Mouse (Mus musculus): Measurements from ENCODE around the gene Noxo1. TPM values are rescaled to one million over a fixed set of nuclear protein-coding genes. Genes with fewer than 3 reads are reported as not detected.

Gene Noxo1
- total RNA-seq, 1 experiment from 2014 or later = 1.2 TPM

DNA sequence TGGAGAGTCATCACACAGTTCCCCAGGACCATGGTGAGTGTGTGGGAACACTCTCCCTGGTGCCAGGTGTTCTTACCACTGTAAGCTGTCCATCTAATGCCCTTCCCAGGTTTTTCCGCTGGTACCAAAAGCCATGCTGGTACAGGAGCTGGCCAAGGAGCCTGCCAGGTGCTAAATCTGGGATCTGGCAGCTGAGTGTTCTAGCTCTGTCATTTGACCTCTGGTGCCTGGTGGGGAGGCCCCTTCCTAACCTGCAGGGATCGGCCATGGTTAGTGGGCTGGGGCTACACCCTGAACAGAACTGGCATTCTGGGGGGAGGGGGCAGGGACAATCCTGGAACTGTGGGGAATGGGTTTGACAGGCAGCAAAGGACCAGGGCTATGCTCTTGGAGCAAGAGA lies 31.6 kb downstream of the Noxo1 start, which contains the start of gene Rpl3l:
TSS of gene Rpl3l (plus strand) at position 203 of the 400 bp plus-strand sequence.
- no peak for ATAC-seq (replicated peaks in 1 of 2; ENCODE audit: insufficient read depth in 1 of 2, low FRiP score in 2 of 2, low TSS enrichment in 1 of 2, low read depth in 1 of 2, poor library complexity in 2 of 2, severe bottlenecking in 2 of 2)

DNA sequence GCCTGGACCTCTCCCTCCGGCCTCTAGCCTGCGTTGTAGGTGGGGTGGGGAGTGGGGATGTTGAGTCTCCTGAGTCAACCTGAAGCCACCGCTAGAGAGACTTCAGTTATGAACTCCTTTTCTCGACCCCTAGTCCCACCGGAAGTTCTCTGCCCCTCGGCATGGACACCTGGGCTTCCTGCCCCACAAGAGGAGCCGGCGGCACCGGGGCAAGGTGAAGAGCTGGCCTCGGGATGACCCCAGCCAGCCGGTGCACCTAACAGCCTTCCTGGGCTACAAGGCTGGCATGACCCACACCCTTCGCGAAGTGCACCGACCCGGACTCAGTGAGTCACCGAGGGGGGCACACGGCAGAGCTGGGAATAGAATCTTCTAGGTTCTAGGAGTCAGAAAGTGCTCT lies 32.1 kb downstream of the Noxo1 start:
- no peak for ATAC-seq (replicated peaks in 1 of 2; ENCODE audit: insufficient read depth in 1 of 2, low FRiP score in 2 of 2, low TSS enrichment in 1 of 2, low read depth in 1 of 2, poor library complexity in 2 of 2, severe bottlenecking in 2 of 2)

GRCm38 (mm10) chr17:24729067-24729466 lies 33.0 kb downstream of the Noxo1 start:
- no peak for ATAC-seq (replicated peaks in 1 of 2; ENCODE audit: insufficient read depth in 1 of 2, low FRiP score in 2 of 2, low TSS enrichment in 1 of 2, low read depth in 1 of 2, poor library complexity in 2 of 2, severe bottlenecking in 2 of 2)

DNA sequence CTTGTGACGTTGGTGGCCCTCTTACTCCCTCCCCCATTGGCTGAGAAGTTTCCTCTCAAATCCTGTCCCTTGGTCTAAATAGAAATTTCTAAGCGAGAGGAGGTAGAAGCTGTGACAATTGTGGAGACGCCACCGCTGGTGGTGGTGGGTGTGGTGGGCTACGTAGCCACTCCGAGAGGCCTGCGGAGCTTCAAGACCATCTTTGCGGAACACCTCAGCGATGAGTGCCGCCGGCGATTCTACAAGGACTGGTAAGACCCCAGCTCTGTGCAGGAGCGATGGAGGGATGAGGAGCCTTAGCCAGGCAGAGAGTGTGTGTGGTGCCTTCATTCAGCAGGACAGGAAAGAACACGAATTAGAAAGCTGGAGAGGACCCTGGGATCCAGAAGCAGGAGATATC lies 34.8 kb downstream of the Noxo1 start:
- no peak for ATAC-seq (replicated peaks in 1 of 2; ENCODE audit: insufficient read depth in 1 of 2, low FRiP score in 2 of 2, low TSS enrichment in 1 of 2, low read depth in 1 of 2, poor library complexity in 2 of 2, severe bottlenecking in 2 of 2)

GRCm38 (mm10) chr17:24732233-24732935 lies 36.4 kb downstream of the Noxo1 start:
- no peak for ATAC-seq (replicated peaks in 1 of 2; ENCODE audit: insufficient read depth in 1 of 2, low FRiP score in 2 of 2, low TSS enrichment in 1 of 2, low read depth in 1 of 2, poor library complexity in 2 of 2, severe bottlenecking in 2 of 2)

GRCm38 (mm10) chr17:24733434-24734050 lies 37.5 kb downstream of the Noxo1 start:
- no peak for ATAC-seq (replicated peaks in 1 of 2; ENCODE audit: insufficient read depth in 1 of 2, low FRiP score in 2 of 2, low TSS enrichment in 1 of 2, low read depth in 1 of 2, poor library complexity in 2 of 2, severe bottlenecking in 2 of 2)

DNA sequence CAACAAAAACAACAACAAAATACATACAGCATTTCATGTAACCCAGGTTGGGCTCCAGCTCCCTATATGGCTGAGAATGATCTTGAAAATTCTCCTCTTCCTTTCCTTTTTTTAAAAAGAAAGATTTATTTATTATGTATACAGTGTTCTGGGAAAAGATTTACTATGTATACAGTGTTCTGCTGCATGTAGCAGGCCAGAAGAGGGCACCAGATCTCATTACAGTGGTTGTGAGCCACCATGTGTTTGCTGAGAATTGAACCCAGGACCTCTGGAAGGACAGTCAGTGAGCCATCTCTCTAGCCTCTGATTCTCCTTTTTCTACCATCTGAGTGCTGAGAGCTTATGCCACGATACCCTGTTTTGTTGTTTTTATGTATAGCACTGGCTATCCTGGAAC lies 38.5 kb downstream of the Noxo1 start:
- no peak for ATAC-seq (replicated peaks in 1 of 2; ENCODE audit: insufficient read depth in 1 of 2, low FRiP score in 2 of 2, low TSS enrichment in 1 of 2, low read depth in 1 of 2, poor library complexity in 2 of 2, severe bottlenecking in 2 of 2)

- no peak for ATAC-seq (replicated peaks in 1 of 2; ENCODE audit: insufficient read depth in 1 of 2, low FRiP score in 2 of 2, low TSS enrichment in 1 of 2, low read depth in 1 of 2, poor library complexity in 2 of 2, severe bottlenecking in 2 of 2)
Measured at GRCm38 (mm10) chr17:24735446-24735845, 39.4 kb downstream of the Noxo1 start.

- peak; percentile 94 to 97 for ATAC-seq (replicated peaks in 1 of 2; ENCODE audit: insufficient read depth in 1 of 2, low FRiP score in 2 of 2, low TSS enrichment in 1 of 2, low read depth in 1 of 2, poor library complexity in 2 of 2, severe bottlenecking in 2 of 2)
Measured at GRCm38 (mm10) chr17:24736330-24737051, 40.5 kb downstream of the Noxo1 start, which contains the start of gene Msrb1. TSS of gene Msrb1 (plus strand) at chr17:24736642.

DNA sequence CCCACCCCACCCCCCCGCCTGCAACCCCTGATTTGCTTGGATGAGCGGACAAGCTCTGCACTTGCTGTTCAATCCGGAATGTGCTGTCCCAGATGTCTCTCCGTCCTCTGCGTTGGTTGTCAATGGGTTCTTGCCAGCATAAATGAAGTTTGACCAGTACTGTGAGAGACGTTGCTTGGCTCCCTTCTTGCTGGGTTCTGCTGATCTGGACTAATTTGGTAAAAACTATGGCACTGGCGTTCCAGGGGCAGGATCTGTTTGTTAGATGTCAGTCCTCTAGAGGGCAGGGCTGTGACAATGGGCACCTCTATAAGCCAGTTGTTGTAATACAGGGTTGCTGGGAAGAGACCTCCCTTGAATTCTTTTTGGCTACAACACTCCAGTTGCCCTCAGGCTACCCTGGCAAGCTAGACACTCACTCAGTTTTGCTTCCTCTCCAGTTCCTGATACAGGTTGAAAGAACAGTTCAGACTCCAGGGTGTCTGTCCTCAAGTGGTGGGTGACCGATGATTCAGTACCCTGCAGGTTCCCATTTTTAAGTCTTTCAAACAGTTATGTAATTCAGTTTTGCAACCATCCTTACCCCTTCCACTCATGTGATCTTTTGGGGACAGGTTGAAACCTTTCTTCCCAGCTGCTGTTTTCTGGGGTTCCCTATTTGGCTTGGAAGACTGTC lies 41.2 kb downstream of the Noxo1 start:
- ATAC-seq (replicated peaks in 1 of 2; ENCODE audit: insufficient read depth in 1 of 2, low FRiP score in 2 of 2, low TSS enrichment in 1 of 2, low read depth in 1 of 2, poor library complexity in 2 of 2, severe bottlenecking in 2 of 2) = peak in 1 of 2 experiments; percentile 23; a peak in 1 of 4 replicates

GRCm38 (mm10) chr17:24738238-24738637 lies 42.2 kb downstream of the Noxo1 start:
- ATAC-seq (replicated peaks in 1 of 2; ENCODE audit: insufficient read depth in 1 of 2, low FRiP score in 2 of 2, low TSS enrichment in 1 of 2, low read depth in 1 of 2, poor library complexity in 2 of 2, severe bottlenecking in 2 of 2) = no peak

- ATAC-seq (replicated peaks in 1 of 2; ENCODE audit: insufficient read depth in 1 of 2, low FRiP score in 2 of 2, low TSS enrichment in 1 of 2, low read depth in 1 of 2, poor library complexity in 2 of 2, severe bottlenecking in 2 of 2) = no peak
Measured at GRCm38 (mm10) chr17:24739926-24740325, 43.9 kb downstream of the Noxo1 start.

DNA sequence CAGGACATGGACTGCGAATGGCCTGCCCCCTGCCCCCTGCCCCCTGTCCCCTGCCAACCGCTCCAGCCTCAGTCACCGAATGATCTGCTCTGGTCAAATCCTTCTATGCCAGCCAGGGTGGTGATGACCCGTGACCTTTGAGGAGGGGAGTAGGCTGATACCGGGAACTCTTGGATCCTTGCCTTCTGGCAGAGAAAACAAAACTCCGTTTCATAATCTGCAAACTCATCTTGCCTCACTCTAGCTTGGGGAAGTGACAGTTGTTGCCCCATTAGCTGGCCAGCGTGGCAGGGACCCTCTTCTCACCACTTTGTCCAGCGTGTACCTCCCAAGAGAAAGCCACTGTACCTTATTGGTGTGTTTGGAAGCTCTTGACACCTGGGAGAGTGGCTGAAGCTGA lies 46.3 kb downstream of the Noxo1 start:
- ATAC-seq (replicated peaks in 1 of 2; ENCODE audit: insufficient read depth in 1 of 2, low FRiP score in 2 of 2, low TSS enrichment in 1 of 2, low read depth in 1 of 2, poor library complexity in 2 of 2, severe bottlenecking in 2 of 2) = no peak

DNA sequence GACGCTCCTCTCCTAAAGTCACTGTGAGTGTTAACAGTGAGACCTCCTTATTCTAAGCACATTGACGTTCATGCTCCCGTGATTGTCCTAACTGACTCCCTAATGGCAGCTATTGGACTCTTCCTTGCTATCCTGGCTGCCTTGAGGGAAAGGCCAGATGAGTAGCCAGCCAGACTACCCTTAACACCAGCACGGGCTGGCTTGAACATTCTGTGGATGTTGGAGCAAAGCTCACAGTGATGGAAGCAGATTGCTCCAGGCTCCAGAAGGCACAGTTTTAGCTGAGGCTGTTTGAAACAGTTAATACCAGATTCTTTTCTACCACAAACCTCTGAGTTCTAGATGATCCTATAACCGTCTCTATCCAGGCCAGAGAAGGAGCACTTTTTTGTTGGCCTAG lies 47.9 kb downstream of the Noxo1 start:
- ATAC-seq (replicated peaks in 1 of 2; ENCODE audit: insufficient read depth in 1 of 2, low FRiP score in 2 of 2, low TSS enrichment in 1 of 2, low read depth in 1 of 2, poor library complexity in 2 of 2, severe bottlenecking in 2 of 2) = no peak

DNA sequence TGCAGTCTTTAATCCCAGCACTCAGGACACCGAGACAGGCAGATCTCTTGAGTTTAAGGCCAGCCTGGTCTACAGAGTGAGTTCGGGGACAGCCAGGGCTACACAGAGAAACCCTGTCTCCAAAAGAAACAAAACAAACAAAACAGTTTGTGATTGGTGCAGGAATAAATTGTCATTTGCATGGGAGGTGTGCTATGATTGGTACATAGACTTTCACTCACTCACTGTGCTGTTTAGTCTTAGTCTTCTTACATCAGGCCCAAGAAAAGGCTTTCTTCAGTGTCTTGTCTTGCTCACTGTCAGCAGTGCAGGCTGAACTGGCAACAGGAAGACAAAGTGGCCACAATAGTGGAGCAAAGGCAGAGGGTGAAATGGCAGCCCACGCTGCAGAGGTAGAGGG lies 48.3 kb downstream of the Noxo1 start:
- ATAC-seq (replicated peaks in 1 of 2; ENCODE audit: insufficient read depth in 1 of 2, low FRiP score in 2 of 2, low TSS enrichment in 1 of 2, low read depth in 1 of 2, poor library complexity in 2 of 2, severe bottlenecking in 2 of 2) = no peak

- peak; percentile 90 to 93 for ATAC-seq (replicated peaks in 1 of 2; ENCODE audit: insufficient read depth in 1 of 2, low FRiP score in 2 of 2, low TSS enrichment in 1 of 2, low read depth in 1 of 2, poor library complexity in 2 of 2, severe bottlenecking in 2 of 2)
Measured at GRCm38 (mm10) chr17:24745526-24746497, 49.8 kb downstream of the Noxo1 start.

DNA sequence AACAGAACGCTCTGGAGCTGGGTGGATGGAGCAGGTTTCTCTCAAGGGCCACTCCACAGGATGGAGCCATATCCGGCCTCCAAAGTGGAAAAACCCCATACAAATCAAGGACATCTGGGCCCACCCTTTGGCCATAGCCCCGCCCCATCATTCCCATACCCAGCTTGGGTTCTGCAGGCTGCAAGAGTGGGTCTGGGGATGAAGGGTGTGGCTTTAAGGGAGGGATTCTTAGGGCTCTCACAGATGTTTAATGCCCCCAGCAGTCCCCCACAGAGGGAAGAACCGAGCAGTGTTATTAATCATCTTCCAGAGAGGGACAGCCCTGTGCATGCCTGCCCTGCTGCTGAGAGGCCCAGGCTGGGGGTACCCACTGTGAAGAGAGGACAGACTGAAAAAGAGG lies 51.0 kb downstream of the Noxo1 start:
- no peak for ATAC-seq (replicated peaks in 1 of 2; ENCODE audit: insufficient read depth in 1 of 2, low FRiP score in 2 of 2, low TSS enrichment in 1 of 2, low read depth in 1 of 2, poor library complexity in 2 of 2, severe bottlenecking in 2 of 2)

Data from hematopoietic stem cell, adult 5-6 weeks (primary cell).